Mouse (Mus musculus): ENCODE results near the gene Gnpat. TPM values are rescaled to one million over a fixed set of nuclear protein-coding genes. Genes with fewer than 3 reads are reported as not detected.
A peak's percentile ranks its signal among the peaks of the same experiment; 100 is the strongest.

Gnpat gene
- polyA plus RNA-seq, 1 experiment = 100 TPM

DNA sequence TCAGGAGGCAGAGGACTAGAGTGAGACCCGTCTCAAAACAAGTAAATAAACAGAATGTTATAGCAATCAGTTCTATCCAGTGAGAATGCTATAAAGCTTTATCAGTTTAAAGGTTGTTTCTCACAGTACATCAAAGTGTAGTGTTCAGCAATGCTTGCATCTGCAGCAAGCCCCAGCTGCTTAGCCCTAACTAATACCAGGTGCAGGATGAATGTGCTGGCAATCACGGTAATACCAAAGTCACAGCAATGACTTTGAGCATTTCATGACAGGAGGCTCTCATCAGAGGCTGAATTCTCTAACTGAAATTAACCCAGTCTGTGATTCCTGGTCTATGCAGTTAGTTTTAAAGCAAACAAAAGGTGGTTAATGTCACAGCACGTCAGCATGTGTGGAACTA is 29.8 kb downstream of the Gnpat start:
- peaks cover 14% of the 10 kb centered on the region for H3K4me1 ChIP-seq (ENCODE audit: control insufficient read depth, insufficient read depth, low read length)
- no peak overlapping the region for H3K4me3 ChIP-seq (replicated peaks; ENCODE audit: insufficient read depth, low read depth, low read length)
- DNase-seq = no peak
- no peak overlapping the region for H3K27ac ChIP-seq (ENCODE audit: insufficient read depth, low read length)
- 61% methylated on average over 3 of the region's 3 CpGs for WGBS
- no peak for TF ChIP-seq POLR2A (IDR thresholded peaks at IDR 0.05; ENCODE audit: borderline replicate concordance, insufficient read depth, low read length)
- no peak for TF ChIP-seq CTCF (IDR thresholded peaks at IDR 0.05; ENCODE audit: borderline replicate concordance, insufficient read depth, low read depth, low read length)
- no peaks in the 10 kb centered on the region for H3K27me3 ChIP-seq (ENCODE audit: control insufficient read depth, insufficient read depth, low read length)

GRCm38 (mm10) chr8:124896010-124896631 is 33.3 kb downstream of the Gnpat start:
- Histone ChIP-seq H3K27ac (ENCODE audit: insufficient read depth, low read length) (0 out of 2 replicates have a peak overlapping the region, but pooled peaks have one; percentile 6), H3K27me3 (ENCODE audit: control insufficient read depth, insufficient read depth, low read length) (no peaks in the 10 kb centered on the region), H3K4me1 (ENCODE audit: control insufficient read depth, insufficient read depth, low read length) (peaks cover 19% of the 10 kb centered on the region), H3K4me3 (replicated peaks; ENCODE audit: insufficient read depth, low read depth, low read length) (peak overlapping the region; percentile 67)
- TF ChIP-seq CTCF (IDR thresholded peaks at IDR 0.05; ENCODE audit: borderline replicate concordance, insufficient read depth, low read depth, low read length) (no peak), POLR2A (IDR thresholded peaks at IDR 0.05; ENCODE audit: borderline replicate concordance, insufficient read depth, low read length) (no peak)
- WGBS = 57% methylated on average over 26 of the region's 26 CpGs
- DNase-seq = no peak

- peak; percentile 81 to 83 for DNase-seq
- Histone ChIP-seq H3K4me1 (ENCODE audit: control insufficient read depth, insufficient read depth, low read length) (peaks cover 19% of the 10 kb centered on the region), H3K27me3 (ENCODE audit: control insufficient read depth, insufficient read depth, low read length) (no peaks in the 10 kb centered on the region), H3K27ac (ENCODE audit: insufficient read depth, low read length) (peak overlapping the region; percentile 57), H3K4me3 (replicated peaks; ENCODE audit: insufficient read depth, low read depth, low read length) (peak overlapping the region; percentile 67)
- TF ChIP-seq POLR2A (IDR thresholded peaks at IDR 0.05; ENCODE audit: borderline replicate concordance, insufficient read depth, low read length) (0 out of 2 replicates have a peak, but pooled peaks have one; percentile 13), CTCF (IDR thresholded peaks at IDR 0.05; ENCODE audit: borderline replicate concordance, insufficient read depth, low read depth, low read length) (peak; percentile 63; the same call in 1 of the 2 replicates)
- under 1% methylated on average over 55 of the region's 60 CpGs for WGBS
These were observed 34.0 kb downstream of the Gnpat start for GRCm38 (mm10) chr8:124896632-124897385.

DNA sequence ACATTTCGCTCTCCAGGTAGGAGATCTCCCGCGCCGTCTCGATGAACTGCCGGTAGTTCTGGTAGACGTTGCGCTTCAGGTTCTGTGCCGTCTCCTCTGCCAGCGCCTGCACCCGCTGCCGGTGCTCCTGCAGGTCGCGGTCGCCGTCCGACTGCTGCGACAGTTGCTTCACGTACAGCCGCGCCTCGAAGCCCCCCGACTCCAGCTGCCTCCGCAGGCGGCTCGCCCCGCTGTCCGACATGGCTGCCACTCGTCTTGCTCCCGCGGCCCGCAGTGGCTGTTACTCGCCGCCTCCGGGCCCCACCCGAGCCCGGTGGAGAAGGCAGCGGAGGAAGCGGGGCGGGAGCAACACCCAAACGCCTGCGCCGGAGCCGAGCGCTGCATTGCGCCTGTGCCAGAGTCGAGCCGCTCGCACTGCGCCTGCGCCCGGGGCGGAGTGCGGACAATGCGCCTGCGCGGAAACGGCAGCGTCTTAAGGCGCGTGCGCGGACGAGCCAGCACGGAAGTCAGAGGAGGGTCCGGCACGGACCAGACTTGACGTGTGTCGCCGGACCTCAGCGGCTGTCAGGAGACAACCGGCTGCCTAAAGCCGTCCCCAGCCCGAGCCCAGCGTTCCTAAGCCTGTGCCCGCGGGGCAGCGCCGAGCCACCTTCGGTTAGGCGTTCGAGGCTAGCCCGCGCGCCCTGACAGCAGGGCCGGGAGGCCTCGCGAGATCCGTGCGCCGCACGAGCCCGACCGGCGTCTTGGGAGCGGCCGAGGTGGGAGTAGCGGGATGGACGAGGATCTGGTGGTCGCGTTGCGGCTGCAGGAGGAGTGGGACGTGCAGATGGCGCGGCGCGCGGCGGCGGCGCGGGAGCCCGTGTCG is 34.8 kb downstream of the Gnpat start, which contains the start of the genes Exoc8 and Sprtn:
Exoc8 (minus strand) TSS at position 320 of the 865 bp plus-strand sequence.
Sprtn (plus strand) TSS at position 501 of the 865 bp plus-strand sequence.
- Histone ChIP-seq H3K4me1 (ENCODE audit: control insufficient read depth, insufficient read depth, low read length) (peaks cover 19% of the 10 kb centered on the region), H3K4me3 (replicated peaks; ENCODE audit: insufficient read depth, low read depth, low read length) (peak within 1 kb of the TSS; percentile 74), H3K27me3 (ENCODE audit: control insufficient read depth, insufficient read depth, low read length) (no peaks in the 10 kb centered on the region), H3K27ac (ENCODE audit: insufficient read depth, low read length) (peak within 1 kb of the TSS; percentile 57)
- TF ChIP-seq POLR2A (IDR thresholded peaks at IDR 0.05; ENCODE audit: borderline replicate concordance, insufficient read depth, low read length) (peak; percentile 94), CTCF (IDR thresholded peaks at IDR 0.05; ENCODE audit: borderline replicate concordance, insufficient read depth, low read depth, low read length) (no peak)
- under 1% methylated on average over 114 of the region's 114 CpGs for WGBS
- DNase-seq = peak; percentile 97 to 99

DNA sequence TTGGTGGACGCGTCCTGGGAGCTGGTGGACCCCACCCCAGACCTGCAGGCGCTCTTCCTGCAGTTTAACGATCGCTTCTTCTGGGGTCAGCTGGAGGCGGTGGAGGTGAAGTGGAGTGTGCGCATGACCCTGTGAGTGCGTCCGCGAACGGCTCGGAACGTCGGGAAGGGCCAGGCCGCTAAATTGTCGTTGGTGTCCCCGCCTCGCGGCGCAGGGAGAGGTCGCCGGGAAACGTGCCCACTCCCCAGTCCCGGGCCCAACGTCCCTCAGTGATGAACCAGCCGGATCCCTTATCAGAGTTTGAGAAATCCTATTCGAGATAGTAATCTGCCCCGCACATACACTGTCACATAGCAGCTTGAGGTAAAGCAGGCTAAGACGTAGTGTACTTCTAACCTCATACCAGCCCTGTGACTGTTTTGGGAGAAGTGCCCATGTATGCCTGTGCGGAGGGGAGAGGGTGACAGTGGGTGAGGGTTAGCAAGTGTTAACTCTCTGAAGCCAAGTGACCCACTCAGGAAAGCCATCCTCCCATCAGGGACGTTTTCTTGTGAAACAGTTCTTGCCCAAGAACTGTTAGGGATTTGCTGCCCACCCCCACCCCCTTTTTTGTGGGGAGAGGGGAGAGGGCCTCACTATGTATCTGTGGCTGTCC is 35.5 kb downstream of the Gnpat start:
- peak overlapping the region; percentile 74 for H3K4me3 ChIP-seq (replicated peaks; ENCODE audit: insufficient read depth, low read depth, low read length)
- DNase-seq = no peak
- H3K27me3 ChIP-seq (ENCODE audit: control insufficient read depth, insufficient read depth, low read length) = no peaks in the 10 kb centered on the region
- WGBS = 3% methylated on average over 31 of the region's 31 CpGs
- peaks cover 22% of the 10 kb centered on the region for H3K4me1 ChIP-seq (ENCODE audit: control insufficient read depth, insufficient read depth, low read length)
- TF ChIP-seq CTCF (IDR thresholded peaks at IDR 0.05; ENCODE audit: borderline replicate concordance, insufficient read depth, low read depth, low read length) = no peak
- no peak for TF ChIP-seq POLR2A (IDR thresholded peaks at IDR 0.05; ENCODE audit: borderline replicate concordance, insufficient read depth, low read length)
- no peak overlapping the region for H3K27ac ChIP-seq (ENCODE audit: insufficient read depth, low read length)

GRCm38 (mm10) chr8:124903198-124903597 is 40.4 kb downstream of the Gnpat start:
- H3K4me3 ChIP-seq (replicated peaks; ENCODE audit: insufficient read depth, low read depth, low read length) = no peak overlapping the region
- WGBS = 88% methylated on average over 15 of the region's 15 CpGs
- no peaks in the 10 kb centered on the region for H3K27me3 ChIP-seq (ENCODE audit: control insufficient read depth, insufficient read depth, low read length)
- TF ChIP-seq POLR2A (IDR thresholded peaks at IDR 0.05; ENCODE audit: borderline replicate concordance, insufficient read depth, low read length) (no peak), CTCF (IDR thresholded peaks at IDR 0.05; ENCODE audit: borderline replicate concordance, insufficient read depth, low read depth, low read length) (no peak)
- H3K4me1 ChIP-seq (ENCODE audit: control insufficient read depth, insufficient read depth, low read length) = peaks cover 17% of the 10 kb centered on the region; the same call in 1 of the 2 replicates
- no peak overlapping the region for H3K27ac ChIP-seq (ENCODE audit: insufficient read depth, low read length)
- DNase-seq = no peak

DNA sequence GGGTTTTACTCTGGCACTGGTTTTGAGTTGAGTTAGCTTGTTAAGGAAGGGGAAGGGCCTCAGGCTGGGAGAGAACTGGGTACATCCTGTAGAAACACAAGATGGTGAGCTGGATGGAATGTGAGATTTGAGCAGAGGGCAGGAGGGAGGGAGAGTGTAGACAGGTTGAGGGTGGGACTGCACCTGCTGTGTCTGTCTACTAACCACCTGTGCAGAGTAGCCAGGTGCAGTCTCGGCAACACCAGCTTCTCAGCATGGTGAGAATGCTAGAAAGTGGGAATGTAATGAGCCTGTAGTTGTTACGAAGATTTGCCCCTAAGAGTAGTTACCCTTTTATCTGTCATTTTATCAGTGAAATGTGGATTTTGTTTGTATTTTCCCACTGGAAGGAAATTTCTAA is 42.6 kb downstream of the Gnpat start:
- no peak overlapping the region for H3K4me3 ChIP-seq (replicated peaks; ENCODE audit: insufficient read depth, low read depth, low read length)
- peaks cover 23% of the 10 kb centered on the region for H3K4me1 ChIP-seq (ENCODE audit: control insufficient read depth, insufficient read depth, low read length)
- H3K27me3 ChIP-seq (ENCODE audit: control insufficient read depth, insufficient read depth, low read length) = no peaks in the 10 kb centered on the region
- no peak overlapping the region for H3K27ac ChIP-seq (ENCODE audit: insufficient read depth, low read length)
- DNase-seq = no peak
- WGBS = 35% methylated on average over 2 of the region's 2 CpGs
- no peak for TF ChIP-seq POLR2A (IDR thresholded peaks at IDR 0.05; ENCODE audit: borderline replicate concordance, insufficient read depth, low read length)
- no peak for TF ChIP-seq CTCF (IDR thresholded peaks at IDR 0.05; ENCODE audit: borderline replicate concordance, insufficient read depth, low read depth, low read length)
